Mouse (Mus musculus): ENCODE results near the gene Syndig1. TPM values are rescaled to one million over a fixed set of nuclear protein-coding genes. Genes with fewer than 3 reads are reported as not detected.

Gene Syndig1
- polyA plus RNA-seq, 1 experiment: not detected

DNA sequence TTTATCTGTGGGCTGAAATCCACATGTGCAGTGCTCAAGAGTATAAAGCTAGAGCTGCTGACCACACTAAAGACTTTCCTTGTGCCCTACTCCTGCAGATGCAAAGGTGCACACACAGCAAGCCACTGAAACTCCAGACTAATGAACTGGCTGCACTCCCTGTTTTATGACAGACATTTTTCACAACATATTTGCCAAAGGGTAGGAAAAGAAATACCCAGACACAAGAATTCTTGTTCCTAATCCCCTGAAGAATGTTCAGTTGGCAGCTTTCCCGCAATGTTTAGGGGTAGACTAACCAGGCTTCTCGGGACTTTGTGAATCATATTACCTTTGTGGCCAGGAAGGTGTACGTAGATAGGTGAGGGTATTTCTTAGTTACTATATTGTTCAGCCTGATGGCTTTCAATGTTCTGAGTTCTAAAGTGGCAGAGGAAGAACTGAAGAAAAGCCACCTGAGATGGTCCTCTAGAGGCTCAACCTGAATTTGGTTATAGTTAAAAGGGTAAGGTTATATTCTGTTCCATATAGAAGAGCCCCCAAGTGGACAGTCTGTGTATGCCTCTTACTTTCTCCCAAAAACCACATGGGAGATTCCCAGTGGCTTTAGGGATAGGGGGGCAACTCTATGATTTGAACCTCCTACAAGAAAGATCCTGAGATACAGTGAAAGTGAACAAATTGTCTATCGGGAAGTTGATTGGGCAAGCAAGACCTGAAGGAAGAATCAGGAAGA is 169.5 kb downstream of the Syndig1 start:
- H3K36me3 ChIP-seq (ENCODE audit: control insufficient read depth, insufficient read depth): no peaks in the 10 kb centered on the region
- no peaks in the 10 kb centered on the region for H3K27me3 ChIP-seq (ENCODE audit: control insufficient read depth, insufficient read depth, insufficient read length)
- H3K79me3 ChIP-seq (ENCODE audit: low read depth): no peaks in the 10 kb centered on the region
- no peak overlapping the region for H3ac ChIP-seq (ENCODE audit: control insufficient read depth, insufficient read length, low read depth)
- no peak for TF ChIP-seq FOSL1 (IDR thresholded peaks at IDR 0.05; ENCODE audit: insufficient read depth, low read length, poor library complexity, severe bottlenecking)
- TF ChIP-seq MYOD1 (IDR thresholded peaks at IDR 0.05; ENCODE audit: control insufficient read depth, insufficient read length, low read depth): no peak
- no peak for TF ChIP-seq USF1 (IDR thresholded peaks at IDR 0.05; ENCODE audit: low read depth)
- no peak for TF ChIP-seq CEBPB (IDR thresholded peaks at IDR 0.05; ENCODE audit: low read depth)
- TF ChIP-seq CTCF (IDR thresholded peaks at IDR 0.05; ENCODE audit: control insufficient read depth, insufficient read depth, insufficient read length): no peak
- TF ChIP-seq MAX (IDR thresholded peaks at IDR 0.05): no peak
- no peak for TF ChIP-seq MYOG (IDR thresholded peaks at IDR 0.05; ENCODE audit: control insufficient read depth, extremely low read depth, insufficient read length)
- H3K4me3 ChIP-seq (ENCODE audit: insufficient read depth, poor library complexity, severe bottlenecking): no peak overlapping the region
- H3K79me2 ChIP-seq (ENCODE audit: control insufficient read depth, insufficient read depth): no peaks in the 10 kb centered on the region

DNA sequence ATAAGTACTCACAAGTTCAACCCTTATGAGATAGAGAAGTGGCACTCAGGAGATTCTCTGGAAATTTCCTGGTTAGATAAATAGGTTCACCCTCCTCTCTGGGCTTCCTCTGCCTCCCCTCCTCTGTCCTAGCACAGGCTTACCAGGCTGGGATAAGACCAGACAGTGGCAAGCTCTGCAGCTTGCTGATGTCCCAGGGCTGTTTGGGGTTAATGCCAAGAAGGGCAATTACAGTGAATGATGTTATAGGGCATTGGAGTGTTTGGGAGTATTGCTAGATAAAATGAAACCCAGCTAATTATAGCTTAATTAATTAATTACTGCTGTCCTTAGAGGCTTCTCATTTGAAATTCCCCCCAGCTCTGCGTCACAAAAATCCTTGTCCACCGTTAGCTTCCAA is 171.6 kb downstream of the Syndig1 start:
- H3K4me3 ChIP-seq (ENCODE audit: insufficient read depth, poor library complexity, severe bottlenecking): no peak overlapping the region
- TF ChIP-seq USF1 (IDR thresholded peaks at IDR 0.05; ENCODE audit: low read depth) (no peak), CEBPB (IDR thresholded peaks at IDR 0.05; ENCODE audit: low read depth) (no peak), MYOG (IDR thresholded peaks at IDR 0.05; ENCODE audit: control insufficient read depth, extremely low read depth, insufficient read length) (no peak), CTCF (IDR thresholded peaks at IDR 0.05; ENCODE audit: control insufficient read depth, insufficient read depth, insufficient read length) (no peak), FOSL1 (IDR thresholded peaks at IDR 0.05; ENCODE audit: insufficient read depth, low read length, poor library complexity, severe bottlenecking) (no peak), MAX (IDR thresholded peaks at IDR 0.05) (no peak), MYOD1 (IDR thresholded peaks at IDR 0.05; ENCODE audit: control insufficient read depth, insufficient read length, low read depth) (no peak)

DNA sequence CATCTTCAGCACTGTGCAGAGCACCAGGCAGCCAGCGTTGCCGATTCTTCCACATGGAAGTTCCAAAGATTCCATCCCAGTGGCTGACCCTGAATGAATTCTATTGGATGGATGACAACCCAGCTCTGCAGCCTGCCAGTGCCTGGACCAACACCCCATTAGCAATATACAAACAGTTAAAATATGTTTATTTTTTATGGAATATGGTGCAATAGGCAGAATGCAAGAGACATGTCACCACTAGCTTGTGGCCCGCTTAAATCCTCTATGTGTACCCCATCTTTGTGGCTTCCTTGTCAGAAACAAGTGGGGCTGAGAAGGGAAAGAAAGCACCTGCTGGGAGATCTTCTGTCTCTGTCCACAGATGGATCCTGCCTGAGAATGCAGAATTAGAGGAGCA is 174.5 kb downstream of the Syndig1 start:
- H3ac ChIP-seq (ENCODE audit: control insufficient read depth, insufficient read length, low read depth): no peak overlapping the region
- no peaks in the 10 kb centered on the region for H3K27me3 ChIP-seq (ENCODE audit: control insufficient read depth, insufficient read depth, insufficient read length)
- H3K36me3 ChIP-seq (ENCODE audit: control insufficient read depth, insufficient read depth): no peaks in the 10 kb centered on the region
- H3K79me3 ChIP-seq (ENCODE audit: low read depth): no peaks in the 10 kb centered on the region
- TF ChIP-seq MYOG (IDR thresholded peaks at IDR 0.05; ENCODE audit: control insufficient read depth, extremely low read depth, insufficient read length) (no peak), CEBPB (IDR thresholded peaks at IDR 0.05; ENCODE audit: low read depth) (no peak), FOSL1 (IDR thresholded peaks at IDR 0.05; ENCODE audit: insufficient read depth, low read length, poor library complexity, severe bottlenecking) (no peak), MAX (IDR thresholded peaks at IDR 0.05) (no peak), CTCF (IDR thresholded peaks at IDR 0.05; ENCODE audit: control insufficient read depth, insufficient read depth, insufficient read length) (no peak), MYOD1 (IDR thresholded peaks at IDR 0.05; ENCODE audit: control insufficient read depth, insufficient read length, low read depth) (no peak), USF1 (IDR thresholded peaks at IDR 0.05; ENCODE audit: low read depth) (no peak)
- H3K79me2 ChIP-seq (ENCODE audit: control insufficient read depth, insufficient read depth): no peaks in the 10 kb centered on the region
- no peak overlapping the region for H3K4me3 ChIP-seq (ENCODE audit: insufficient read depth, poor library complexity, severe bottlenecking)

More for the DNA sequence above, 171.6 kb downstream of the Syndig1 start:
- Histone ChIP-seq H3ac (ENCODE audit: control insufficient read depth, insufficient read length, low read depth) (no peak overlapping the region), H3K36me3 (ENCODE audit: control insufficient read depth, insufficient read depth) (no peaks in the 10 kb centered on the region), H3K79me3 (ENCODE audit: low read depth) (no peaks in the 10 kb centered on the region), H3K79me2 (ENCODE audit: control insufficient read depth, insufficient read depth) (no peaks in the 10 kb centered on the region), H3K27me3 (ENCODE audit: control insufficient read depth, insufficient read depth, insufficient read length) (no peaks in the 10 kb centered on the region)

DNA sequence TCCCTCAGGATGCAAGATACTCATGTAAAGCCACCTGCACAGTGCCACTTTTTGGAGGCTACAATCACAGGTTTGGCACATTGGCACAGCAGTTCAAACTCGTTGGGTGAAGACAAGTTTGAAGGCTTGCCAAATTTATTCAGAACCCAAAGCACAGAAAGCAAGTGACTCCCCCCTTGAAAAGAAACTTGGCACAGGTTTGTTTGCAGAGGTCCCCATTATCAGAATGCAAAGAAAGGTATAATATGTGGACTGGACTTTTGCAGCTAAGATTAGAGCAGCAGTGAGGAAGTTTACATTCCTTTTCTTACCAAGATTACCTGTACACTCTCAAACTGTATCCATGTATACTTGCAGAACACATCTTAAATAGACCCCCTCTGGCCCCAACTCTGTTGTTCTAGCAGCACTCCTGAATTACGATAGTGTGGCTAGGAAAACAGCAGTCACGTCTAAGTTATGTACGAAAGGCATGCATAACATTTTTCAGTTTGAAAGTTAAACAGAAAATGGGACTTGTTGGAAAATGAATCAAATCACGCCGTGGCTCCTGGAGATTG is 183.9 kb downstream of the Syndig1 start:
- Histone ChIP-seq H3K79me3 (ENCODE audit: low read depth) (no peaks in the 10 kb centered on the region), H3K4me3 (ENCODE audit: insufficient read depth, poor library complexity, severe bottlenecking) (no peak overlapping the region), H3ac (ENCODE audit: control insufficient read depth, insufficient read length, low read depth) (no peak overlapping the region), H3K27me3 (ENCODE audit: control insufficient read depth, insufficient read depth, insufficient read length) (no peaks in the 10 kb centered on the region), H3K79me2 (ENCODE audit: control insufficient read depth, insufficient read depth) (no peaks in the 10 kb centered on the region), H3K36me3 (ENCODE audit: control insufficient read depth, insufficient read depth) (no peaks in the 10 kb centered on the region)
- no peak for TF ChIP-seq USF1 (IDR thresholded peaks at IDR 0.05; ENCODE audit: low read depth)
- TF ChIP-seq CEBPB (IDR thresholded peaks at IDR 0.05; ENCODE audit: low read depth): no peak
- no peak for TF ChIP-seq MAX (IDR thresholded peaks at IDR 0.05)
- TF ChIP-seq CTCF (IDR thresholded peaks at IDR 0.05; ENCODE audit: control insufficient read depth, insufficient read depth, insufficient read length): no peak
- TF ChIP-seq MYOD1 (IDR thresholded peaks at IDR 0.05; ENCODE audit: control insufficient read depth, insufficient read length, low read depth): no peak
- TF ChIP-seq MYOG (IDR thresholded peaks at IDR 0.05; ENCODE audit: control insufficient read depth, extremely low read depth, insufficient read length): no peak
- no peak for TF ChIP-seq FOSL1 (IDR thresholded peaks at IDR 0.05; ENCODE audit: insufficient read depth, low read length, poor library complexity, severe bottlenecking)

DNA sequence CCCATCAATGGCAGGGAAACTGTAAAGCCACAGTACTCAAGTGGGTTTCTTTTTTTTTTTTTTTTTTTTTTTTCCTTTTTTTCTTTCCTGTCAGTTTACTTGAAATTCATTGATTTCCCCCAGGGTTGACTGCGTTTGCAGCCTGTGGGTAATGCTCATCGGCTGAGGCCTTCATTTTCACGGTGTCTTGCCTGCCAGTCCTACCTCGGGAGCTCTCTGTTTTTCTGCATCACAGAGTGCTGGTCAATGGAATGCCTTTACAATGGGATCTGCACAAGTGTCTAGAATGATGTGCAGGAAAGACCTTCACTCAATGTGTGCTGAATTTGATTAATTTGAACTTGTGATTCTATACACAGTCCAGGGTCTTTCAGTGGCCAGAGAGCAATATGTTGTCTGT is 184.8 kb downstream of the Syndig1 start:
- TF ChIP-seq MYOD1 (IDR thresholded peaks at IDR 0.05; ENCODE audit: control insufficient read depth, insufficient read length, low read depth) (no peak), CTCF (IDR thresholded peaks at IDR 0.05; ENCODE audit: control insufficient read depth, insufficient read depth, insufficient read length) (no peak), MYOG (IDR thresholded peaks at IDR 0.05; ENCODE audit: control insufficient read depth, extremely low read depth, insufficient read length) (no peak), USF1 (IDR thresholded peaks at IDR 0.05; ENCODE audit: low read depth) (no peak)
- Histone ChIP-seq H3K79me2 (ENCODE audit: control insufficient read depth, insufficient read depth) (no peaks in the 10 kb centered on the region), H3K79me3 (ENCODE audit: low read depth) (no peaks in the 10 kb centered on the region), H3K36me3 (ENCODE audit: control insufficient read depth, insufficient read depth) (no peaks in the 10 kb centered on the region), H3K4me3 (ENCODE audit: insufficient read depth, poor library complexity, severe bottlenecking) (no peak overlapping the region), H3ac (ENCODE audit: control insufficient read depth, insufficient read length, low read depth) (no peak overlapping the region), H3K27me3 (ENCODE audit: control insufficient read depth, insufficient read depth, insufficient read length) (no peaks in the 10 kb centered on the region)

All from C2C12 (cell line).